Mouse (Mus musculus) midbrain, embryonic 11.5 days (tissue): ENCODE data around the gene Tcf12. TPM values are rescaled to one million over a fixed set of nuclear protein-coding genes. Genes with fewer than 3 reads are reported as not detected.

ENCODE experiments used
- ATAC-seq: fragments of 200-750 bp; cut with Nextera tagmentation; 2 replicates; pipeline ENCODE4 v1.8.0; 2017; ENCODE audit warnings: moderate TSS enrichment, moderate library complexity; ENCODE audit not compliant: low FRiP score
- DNase-seq: peaks from one replicate; pipeline ENCODE4 v3.0.0; 2015; ENCODE audit warnings: low spot score; ENCODE audit errors: missing footprints
- H3K27ac ChIP-seq: fragments of 300-500 bp; sonication (generic); 2 replicates; pipeline ENCODE4 v1.5.1; 2014; ENCODE audit warnings: low read depth, low read length
- H3K27me3 ChIP-seq: fragments of 300-500 bp; sonication (generic); 2 replicates; pipeline ENCODE4 v1.6.1; 2014; ENCODE audit warnings: mild to moderate bottlenecking, low read length, moderate library complexity, mixed read lengths; ENCODE audit not compliant: control insufficient read depth, insufficient read depth
- H3K36me3 ChIP-seq: fragments of 300-500 bp; sonication (generic); 2 replicates; pipeline ENCODE4 v1.6.1; 2014; ENCODE audit warnings: mild to moderate bottlenecking, low read length, moderate library complexity, mixed read lengths; ENCODE audit not compliant: control insufficient read depth, insufficient read depth
- H3K4me1 ChIP-seq: fragments of 300-500 bp; sonication (generic); 2 replicates; pipeline ENCODE4 v1.6.1; 2014; ENCODE audit warnings: low read length; ENCODE audit not compliant: control insufficient read depth, insufficient read depth
- H3K4me2 ChIP-seq: fragments of 300-500 bp; sonication (generic); 2 replicates; pipeline ENCODE4 v1.6.1; 2014; ENCODE audit warnings: mild to moderate bottlenecking, moderate library complexity
- H3K4me3 ChIP-seq: fragments of 300-500 bp; sonication (generic); 2 replicates; pipeline ENCODE4 v1.5.1; 2014; ENCODE audit warnings: low read depth, low read length
- H3K9ac ChIP-seq: fragments of 300-500 bp; sonication (generic); 2 replicates; pipeline ENCODE4 v1.6.1; 2014; ENCODE audit warnings: low read length
- H3K9me3 ChIP-seq: fragments of 300-500 bp; sonication (generic); 2 replicates; pipeline ENCODE4 v1.6.1; 2016; ENCODE audit warnings: low read length; ENCODE audit not compliant: control insufficient read depth
- WGBS: fragments of 180-500 bp; shearing (Covaris S2); extraction: QIAGEN DNeasy Blood & Tissue Kit; methylation state at CpG from one replicate; pipeline ENCODE4 v1.1.7; 2014; 5-methylcytosine and 5-hydroxymethylcytosine counted together
- polyA plus RNA-seq: library from polyadenylated mRNA; unstranded; fragments of >200 nt; fragmentation: Nextera tagmentation; extraction: Ambion mirVana; gene quantifications from 2 replicates; pipeline ENCODE4 v1.2.1, GENCODE M21; 2014

The Tcf12 gene
- polyA plus RNA-seq, 1 experiment from 2014 or later = 211 TPM

DNA sequence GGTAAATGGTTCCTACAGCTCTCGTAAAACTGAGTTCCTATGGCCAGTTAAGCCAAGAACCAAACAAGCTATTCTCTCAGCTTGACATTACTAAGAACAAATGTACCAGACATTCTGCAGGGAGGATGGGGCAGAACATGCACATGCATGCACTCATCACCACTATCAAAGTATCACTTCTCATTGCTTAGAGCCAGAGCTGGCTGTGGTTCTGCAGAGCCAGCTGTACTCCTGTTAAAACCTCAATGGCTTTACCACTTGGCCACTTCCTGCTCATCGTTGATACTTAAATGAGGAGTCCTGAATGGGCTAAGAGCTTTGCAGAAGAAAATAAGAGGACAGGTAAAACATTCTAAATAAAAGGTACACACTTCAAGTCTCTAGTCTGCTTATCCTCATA lies 14.6 kb downstream of the Tcf12 start:
- H3K36me3 ChIP-seq = peaks cover 3% of the 10 kb centered on the region; the same call in 1 of the 2 replicates
- WGBS = 94% methylated on average over 2 of the region's 2 CpGs
- H3K4me3 ChIP-seq = no peak overlapping the region
- no peak overlapping the region for H3K4me2 ChIP-seq
- H3K9ac ChIP-seq = no peak overlapping the region
- no peaks in the 10 kb centered on the region for H3K9me3 ChIP-seq
- H3K27me3 ChIP-seq = no peaks in the 10 kb centered on the region
- no peaks in the 10 kb centered on the region for H3K4me1 ChIP-seq
- H3K27ac ChIP-seq = no peak overlapping the region
- DNase-seq (no peak), ATAC-seq (no peak)

DNA sequence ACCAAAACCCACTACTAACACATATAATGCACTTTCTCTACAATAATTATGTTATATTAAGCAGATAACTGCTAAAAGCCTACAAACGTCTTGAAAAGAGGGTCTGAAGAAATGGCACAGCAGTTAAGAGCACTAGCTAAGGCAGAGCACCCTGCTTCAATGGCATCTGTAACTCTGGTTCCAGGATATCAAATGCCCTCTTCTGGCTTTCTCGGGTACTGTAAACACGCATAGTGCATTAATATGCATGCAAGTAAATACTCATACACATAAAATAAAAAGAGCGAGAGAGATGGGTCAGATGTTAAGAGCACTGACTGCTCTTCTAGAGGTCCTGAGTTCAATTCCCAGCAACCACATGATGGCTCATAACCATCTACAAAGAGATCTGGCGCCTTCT lies 17.0 kb downstream of the Tcf12 start:
- no peaks in the 10 kb centered on the region for H3K27me3 ChIP-seq
- H3K36me3 ChIP-seq = peaks cover 3% of the 10 kb centered on the region; the same call in 1 of the 2 replicates
- no peak overlapping the region for H3K4me3 ChIP-seq
- H3K9ac ChIP-seq = no peak overlapping the region
- ATAC-seq = no peak
- DNase-seq = no peak
- H3K9me3 ChIP-seq = no peaks in the 10 kb centered on the region
- H3K4me2 ChIP-seq = no peak overlapping the region
- H3K4me1 ChIP-seq = no peaks in the 10 kb centered on the region
- WGBS = 87% methylated on average over 5 of the region's 5 CpGs
- H3K27ac ChIP-seq = no peak overlapping the region

- peaks cover 3% of the 10 kb centered on the region; the same call in 1 of the 2 replicates for H3K36me3 ChIP-seq
- H3K4me2 ChIP-seq = no peak overlapping the region
- 86% methylated on average over 1 of the region's 1 CpGs for WGBS
- no peaks in the 10 kb centered on the region for H3K4me1 ChIP-seq
- no peak overlapping the region for H3K4me3 ChIP-seq
- DNase-seq (no peak), ATAC-seq (no peak)
- no peak overlapping the region for H3K9ac ChIP-seq
- H3K27ac ChIP-seq = no peak overlapping the region
- no peaks in the 10 kb centered on the region for H3K9me3 ChIP-seq
- no peaks in the 10 kb centered on the region for H3K27me3 ChIP-seq
Measured at GRCm38 (mm10) chr9:72092191-72092590, 19.5 kb downstream of the Tcf12 start.

- H3K4me3 ChIP-seq = no peak overlapping the region
- no peaks in the 10 kb centered on the region for H3K9me3 ChIP-seq
- H3K27ac ChIP-seq = no peak overlapping the region
- no peak overlapping the region for H3K4me2 ChIP-seq
- peaks cover 2% of the 10 kb centered on the region; the same call in 1 of the 2 replicates for H3K4me1 ChIP-seq
- H3K9ac ChIP-seq = no peak overlapping the region
- no peaks in the 10 kb centered on the region for H3K27me3 ChIP-seq
- H3K36me3 ChIP-seq = no peaks in the 10 kb centered on the region
- DNase-seq = no peak
- no peak for ATAC-seq
- WGBS = 92% methylated on average over 3 of the region's 3 CpGs
Measured at GRCm38 (mm10) chr9:72088893-72089611, 22.6 kb downstream of the Tcf12 start.

GRCm38 (mm10) chr9:72085017-72085416 lies 26.7 kb downstream of the Tcf12 start:
- peaks cover 2% of the 10 kb centered on the region; the same call in 1 of the 2 replicates for H3K4me1 ChIP-seq
- ATAC-seq = no peak
- no peak overlapping the region for H3K4me3 ChIP-seq
- no peak overlapping the region for H3K9ac ChIP-seq
- H3K9me3 ChIP-seq = no peaks in the 10 kb centered on the region
- H3K36me3 ChIP-seq = no peaks in the 10 kb centered on the region
- no peaks in the 10 kb centered on the region for H3K27me3 ChIP-seq
- WGBS = 83% methylated on average over 3 of the region's 3 CpGs
- H3K4me2 ChIP-seq = no peak overlapping the region
- no peak overlapping the region for H3K27ac ChIP-seq
- no peak for DNase-seq

DNA sequence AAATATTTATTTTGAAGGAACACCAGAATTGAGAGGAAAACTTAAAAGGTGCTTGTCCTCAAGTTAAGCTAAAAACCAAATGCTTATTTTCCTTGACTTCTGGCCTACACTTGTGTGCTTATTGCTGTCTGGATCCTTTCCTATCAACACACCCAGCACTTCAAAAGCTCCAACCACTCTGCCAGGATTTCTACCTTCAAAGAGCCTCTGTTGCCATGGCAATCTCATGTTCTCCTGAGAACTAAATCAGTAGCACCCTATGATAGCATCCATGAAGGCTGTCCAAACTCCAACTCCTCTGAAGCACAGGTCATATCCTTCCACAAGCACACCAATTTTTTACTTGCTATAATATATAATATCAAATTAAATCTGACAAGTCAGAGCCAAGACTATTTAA lies 27.5 kb downstream of the Tcf12 start:
- Histone ChIP-seq H3K4me1 (peaks cover 2% of the 10 kb centered on the region; the same call in 1 of the 2 replicates), H3K9me3 (no peaks in the 10 kb centered on the region), H3K9ac (no peak overlapping the region), H3K27ac (no peak overlapping the region), H3K27me3 (no peaks in the 10 kb centered on the region), H3K4me2 (no peak overlapping the region), H3K4me3 (no peak overlapping the region), H3K36me3 (no peaks in the 10 kb centered on the region)
- DNase-seq (peak; percentile 85), ATAC-seq (no peak)

GRCm38 (mm10) chr9:72076158-72076557 lies 35.5 kb downstream of the Tcf12 start:
- no peak for ATAC-seq
- DNase-seq = no peak
- no peak overlapping the region for H3K9ac ChIP-seq

GRCm38 (mm10) chr9:72066151-72066550 lies 45.5 kb downstream of the Tcf12 start:
- Histone ChIP-seq H3K4me3 (no peak overlapping the region), H3K9ac (no peak overlapping the region), H3K4me1 (no peaks in the 10 kb centered on the region), H3K4me2 (no peak overlapping the region), H3K27me3 (no peaks in the 10 kb centered on the region), H3K9me3 (no peaks in the 10 kb centered on the region), H3K27ac (no peak overlapping the region), H3K36me3 (no peaks in the 10 kb centered on the region)
- ATAC-seq (no peak), DNase-seq (no peak)

More at GRCm38 (mm10) chr9:72076158-72076557, 35.5 kb downstream of the Tcf12 start:
- no peaks in the 10 kb centered on the region for H3K4me1 ChIP-seq
- no peaks in the 10 kb centered on the region for H3K27me3 ChIP-seq
- H3K4me3 ChIP-seq = no peak overlapping the region
- no peak overlapping the region for H3K27ac ChIP-seq
- H3K4me2 ChIP-seq = no peak overlapping the region
- H3K9me3 ChIP-seq = no peaks in the 10 kb centered on the region
- no peaks in the 10 kb centered on the region for H3K36me3 ChIP-seq

GRCm38 (mm10) chr9:72053144-72053543 lies 58.5 kb downstream of the Tcf12 start:
- Histone ChIP-seq H3K9ac (no peak overlapping the region), H3K4me2 (no peak overlapping the region), H3K27me3 (no peaks in the 10 kb centered on the region), H3K4me1 (no peaks in the 10 kb centered on the region), H3K9me3 (no peaks in the 10 kb centered on the region), H3K27ac (no peak overlapping the region), H3K36me3 (no peaks in the 10 kb centered on the region), H3K4me3 (no peak overlapping the region)
- ATAC-seq (no peak), DNase-seq (no peak)
- 93% methylated on average over 3 of the region's 3 CpGs for WGBS
